In the genomic region with DNA sequence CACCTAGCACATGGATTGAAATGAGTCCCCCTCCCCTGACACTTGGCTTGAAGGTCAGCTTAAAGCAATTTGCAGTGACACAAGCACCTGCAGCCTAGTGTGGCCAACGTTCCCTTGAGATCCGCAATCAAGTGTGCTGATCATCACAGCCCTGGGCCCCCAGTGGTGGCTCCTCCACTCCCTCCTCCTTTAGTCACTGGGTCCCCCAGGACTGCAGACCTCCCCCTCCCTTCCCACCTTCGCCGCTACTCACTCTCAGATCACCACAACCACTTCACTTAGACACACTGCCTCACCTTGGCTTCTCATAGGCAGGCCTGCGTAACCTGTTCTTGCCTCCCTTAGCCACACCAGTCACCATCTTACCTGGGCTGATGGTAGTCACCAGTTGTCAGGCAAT, we compare ENCODE assay signal across 20 mouse cellular contexts. TPM values are rescaled to one million over a fixed set of nuclear protein-coding genes. Genes with fewer than 3 reads are reported as not detected.
DNase-seq lines count a peak whose midpoint lies in the region; ATAC-seq and TF ChIP-seq lines count a peak whose summit lies in the region.
"Had no signal": no experiment of that assay in that cellular context is flagged by ENCODE, and none has a peak within 500 bp of the region (broad histone marks: within the 10 kb centered on the region; RNA-seq: fewer than 3 reads in every experiment).

No protein-coding gene starts in this region.

- TF ChIP-seq CTCF in layer of hippocampus, adult 2 months (conservative IDR thresholded peaks at IDR 0.05) = no peak
- no peak for TF ChIP-seq CTCF in brain, embryonic 14.5 days (IDR thresholded peaks at IDR 0.05; ENCODE audit: borderline replicate concordance, extremely low read depth, insufficient read depth, insufficient read length)
- no peak for TF ChIP-seq CTCF in thymus, adult 2 months (IDR thresholded peaks at IDR 0.05; ENCODE audit: borderline replicate concordance, control insufficient read depth, extremely low read depth, insufficient read depth, low read length, poor library complexity)

- H3K4me3 ChIP-seq in layer of hippocampus, adult 2 months = no peak overlapping the region
- no peak overlapping the region for H3K4me3 ChIP-seq in hindbrain, embryonic 13.5 days
- H3K4me3 ChIP-seq in midbrain, embryonic 15.5 days = no peak overlapping the region
- H3K4me3 ChIP-seq in thymus, adult 2 months (ENCODE audit: control insufficient read depth, insufficient read depth, low read length) = no peak overlapping the region
- H3K4me3 ChIP-seq: heart, embryonic 12.5 days; kidney, embryonic 15.5 days; left cerebral cortex, adult 2 months; limb, embryonic 10.5 days; liver, embryonic 12.5 days had no signal

- TF ChIP-seq POLR2A in brain, embryonic 14.5 days (IDR thresholded peaks at IDR 0.05; ENCODE audit: borderline replicate concordance, extremely low read depth, insufficient read depth, insufficient read length, poor library complexity, severe bottlenecking) = no peak
- no peak for TF ChIP-seq POLR2A in thymus, adult 2 months (IDR thresholded peaks at IDR 0.05; ENCODE audit: control insufficient read depth, extremely low read depth, insufficient read depth, low read length, poor library complexity)

- peaks cover 29% of the 10 kb centered on the region for H3K4me1 ChIP-seq in hindbrain, embryonic 13.5 days (replicated peaks)
- peaks cover 4% of the 10 kb centered on the region; the same call in 1 of the 2 replicates for H3K4me1 ChIP-seq in midbrain, embryonic 15.5 days
- H3K4me1 ChIP-seq in thymus, adult 2 months (replicated peaks; ENCODE audit: control insufficient read depth, insufficient read depth, low read length) = peaks cover 3% of the 10 kb centered on the region

- H3K27ac ChIP-seq in layer of hippocampus, adult 2 months = peak overlapping the region; percentile 9; the same call in 1 of the 2 replicates
- H3K27ac ChIP-seq in hindbrain, embryonic 13.5 days = peak overlapping the region; percentile 78
- H3K27ac ChIP-seq in midbrain, embryonic 15.5 days = peak overlapping the region; percentile 35; the same call in 1 of the 2 replicates
- no peak overlapping the region for H3K27ac ChIP-seq in thymus, adult 2 months (ENCODE audit: control insufficient read depth, insufficient read depth, low read length)
- H3K27ac ChIP-seq: left cerebral cortex, adult 2 months; limb, embryonic 10.5 days; liver, embryonic 12.5 days; stomach, postnatal 0 days had no signal

- H3K27me3 ChIP-seq in hindbrain, embryonic 13.5 days = no peaks in the 10 kb centered on the region
- H3K27me3 ChIP-seq in midbrain, embryonic 15.5 days (replicated peaks) = no peaks in the 10 kb centered on the region
- H3K27me3 ChIP-seq in thymus, adult 2 months (ENCODE audit: control insufficient read depth, insufficient read depth, low read length) = no peaks in the 10 kb centered on the region
- H3K27me3 ChIP-seq: kidney, embryonic 15.5 days had no signal

- H3K36me3 ChIP-seq in hindbrain, embryonic 13.5 days = peaks cover 92% of the 10 kb centered on the region
- H3K36me3 ChIP-seq in midbrain, embryonic 15.5 days (replicated peaks) = peaks cover 50% of the 10 kb centered on the region
- peaks cover 38% of the 10 kb centered on the region for H3K36me3 ChIP-seq in thymus, adult 2 months (ENCODE audit: control insufficient read depth, insufficient read depth, low read length)

- WGBS in hindbrain, embryonic 13.5 days = 67% methylated on average over 5 of the region's 5 CpGs
- WGBS in midbrain, embryonic 15.5 days = 57% methylated on average over 5 of the region's 5 CpGs
- WGBS in thymus, adult 2 months = 86% methylated on average over 5 of the region's 5 CpGs

- no peak for DNase-seq in layer of hippocampus, adult 2 months (ENCODE audit: low spot score in 2 of 2)
- DNase-seq in layer of hippocampus, adult 9-11 months = no peak
- DNase-seq in brain, embryonic 14.5 days (ENCODE audit: low read depth) = peak; percentile 11
- no peak for DNase-seq in adrenal gland, postnatal 10 days
- DNase-seq in gastrocnemius, postnatal 4 days (ENCODE audit: low spot score in 2 of 2) = no peak
- DNase-seq in thymus, adult 2 months = no peak
- DNase-seq: gastrocnemius, postnatal 36 days; right cerebral cortex, postnatal 14 days; thymus, postnatal 25 days had no signal

- 0 out of 2 replicates have a peak overlapping the region, but pooled peaks have one; percentile 24 for H3K9ac ChIP-seq in hindbrain, embryonic 13.5 days
- no peak overlapping the region for H3K9ac ChIP-seq in midbrain, embryonic 15.5 days
- H3K9ac ChIP-seq: heart, embryonic 12.5 days; kidney, embryonic 15.5 days; liver, embryonic 12.5 days had no signal

- ATAC-seq in hindbrain, embryonic 13.5 days (ENCODE audit: low FRiP score) = no peak
- no peak for ATAC-seq in midbrain, embryonic 15.5 days (replicated peaks)
- ATAC-seq: intestine, embryonic 16.5 days; liver, embryonic 12.5 days had no signal

- no peak overlapping the region for H3K4me2 ChIP-seq in hindbrain, embryonic 13.5 days
- no peak overlapping the region for H3K4me2 ChIP-seq in midbrain, embryonic 15.5 days
- H3K4me2 ChIP-seq: heart, embryonic 12.5 days; kidney, embryonic 15.5 days; liver, embryonic 12.5 days had no signal

- H3K9me3 ChIP-seq in hindbrain, embryonic 13.5 days = no peaks in the 10 kb centered on the region
- no peaks in the 10 kb centered on the region for H3K9me3 ChIP-seq in midbrain, embryonic 15.5 days
- H3K9me3 ChIP-seq: heart, embryonic 12.5 days; kidney, embryonic 15.5 days; limb, embryonic 10.5 days; liver, embryonic 12.5 days had no signal

RNA-seq across cellular contexts. Expression of a gene that starts 8.4 kb away (rescaled TPM):
- 100 to 1,000 TPM; 144 to 149 TPM for total RNA-seq in layer of hippocampus, adult 2 months (2021)
- polyA plus RNA-seq in brain, embryonic 14.5 days (2012; rRNA removed) = 246 and 277 TPM in 2 replicates
- polyA plus RNA-seq in hindbrain, embryonic 13.5 days (2015; fragmentation: Nextera tagmentation; extraction: Ambion mirVana) = 327 and 333 TPM in 2 replicates
- 329 and 334 TPM in 2 replicates for polyA plus RNA-seq in midbrain, embryonic 15.5 days (2015; fragmentation: Nextera tagmentation; extraction: Ambion mirVana)
- total RNA-seq in adrenal gland, postnatal 10 days (2021) = 100 to 1,000 TPM in 1 of 2 experiments, 10 to 100 TPM in 1; 88.5 to 107 TPM
- 10 to 100 TPM; 56.1 to 61.5 TPM for total RNA-seq in gastrocnemius, postnatal 4 days (2021)
- 65.8 and 71.5 TPM in 2 replicates for polyA plus RNA-seq in thymus, adult 2 months (2012; rRNA removed)

RNA-seq across cellular contexts. Expression of a gene that starts 18.6 kb away (rescaled TPM):
- total RNA-seq in layer of hippocampus, adult 2 months (2021) = 1 to 10 TPM; 1.6 to 1.9 TPM
- 1.3 and 1.9 TPM in 2 replicates for polyA plus RNA-seq in brain, embryonic 14.5 days (2012; rRNA removed)
- 0.50 and 0.81 TPM in 2 replicates for polyA plus RNA-seq in hindbrain, embryonic 13.5 days (2015; fragmentation: Nextera tagmentation; extraction: Ambion mirVana)
- 1.1 TPM in 2 replicates for polyA plus RNA-seq in midbrain, embryonic 15.5 days (2015; fragmentation: Nextera tagmentation; extraction: Ambion mirVana)
- total RNA-seq in adrenal gland, postnatal 10 days (2021) = under 1 TPM; 0.24 to 0.51 TPM
- under 1 TPM; 0.39 TPM for total RNA-seq in gastrocnemius, postnatal 4 days (2021)
- 0.36 and 1.3 TPM in 2 replicates for polyA plus RNA-seq in thymus, adult 2 months (2012; rRNA removed)
- total RNA-seq: megakaryocyte, adult 5-6 weeks had no signal

RNA-seq across cellular contexts. Expression of a gene that starts 21.5 kb away (rescaled TPM):
- 1 to 10 TPM; 7.1 to 9.7 TPM for total RNA-seq in layer of hippocampus, adult 2 months (2021)
- polyA plus RNA-seq in brain, embryonic 14.5 days (2012; rRNA removed) = 2.0 and 2.3 TPM in 2 replicates
- polyA plus RNA-seq in hindbrain, embryonic 13.5 days (2015; fragmentation: Nextera tagmentation; extraction: Ambion mirVana) = 5.2 and 5.3 TPM in 2 replicates
- 8.3 and 9.7 TPM in 2 replicates for polyA plus RNA-seq in midbrain, embryonic 15.5 days (2015; fragmentation: Nextera tagmentation; extraction: Ambion mirVana)
- total RNA-seq in adrenal gland, postnatal 10 days (2021) = under 1 TPM; 0.39 to 0.45 TPM
- under 1 TPM in 1 of 2 experiments, not detected in 1; 0.60 TPM for total RNA-seq in gastrocnemius, postnatal 4 days (2021)
- 3.8 and 3.9 TPM in 2 replicates for polyA plus RNA-seq in thymus, adult 2 months (2012; rRNA removed)
- total RNA-seq: gastrocnemius, postnatal 36 days; heart, postnatal 25 days; megakaryocyte, adult 5-6 weeks had no signal

RNA-seq across cellular contexts. Expression of a gene that starts 22.4 kb away (rescaled TPM):
- total RNA-seq in layer of hippocampus, adult 2 months (2021) = 100 to 1,000 TPM; 302 to 329 TPM
- polyA plus RNA-seq in brain, embryonic 14.5 days (2012; rRNA removed) = 328 and 336 TPM in 2 replicates
- polyA plus RNA-seq in hindbrain, embryonic 13.5 days (2015; fragmentation: Nextera tagmentation; extraction: Ambion mirVana) = 21.1 and 22.8 TPM in 2 replicates
- 29.8 and 34.8 TPM in 2 replicates for polyA plus RNA-seq in midbrain, embryonic 15.5 days (2015; fragmentation: Nextera tagmentation; extraction: Ambion mirVana)
- 1 to 10 TPM; 4.2 to 8.3 TPM for total RNA-seq in adrenal gland, postnatal 10 days (2021)
- under 1 TPM; 0.54 to 0.65 TPM for total RNA-seq in gastrocnemius, postnatal 4 days (2021)
- 0.84 and 1.2 TPM in 2 replicates for polyA plus RNA-seq in thymus, adult 2 months (2012; rRNA removed)
- total RNA-seq: gastrocnemius, postnatal 36 days; megakaryocyte, adult 5-6 weeks had no signal

RNA-seq across cellular contexts. Expression of a gene that starts 24.8 kb away (rescaled TPM):
- 10 to 100 TPM; 20.5 to 22.7 TPM for total RNA-seq in layer of hippocampus, adult 2 months (2021)
- polyA plus RNA-seq in brain, embryonic 14.5 days (2012; rRNA removed) = 23.4 and 25.5 TPM in 2 replicates
- 37.5 and 40.3 TPM in 2 replicates for polyA plus RNA-seq in hindbrain, embryonic 13.5 days (2015; fragmentation: Nextera tagmentation; extraction: Ambion mirVana)
- 40.5 and 44.2 TPM in 2 replicates for polyA plus RNA-seq in midbrain, embryonic 15.5 days (2015; fragmentation: Nextera tagmentation; extraction: Ambion mirVana)
- total RNA-seq in adrenal gland, postnatal 10 days (2021) = 10 to 100 TPM; 23.7 to 27.5 TPM
- 10 to 100 TPM; 17.4 to 18.0 TPM for total RNA-seq in gastrocnemius, postnatal 4 days (2021)
- polyA plus RNA-seq in thymus, adult 2 months (2012; rRNA removed) = 22.4 and 27.7 TPM in 2 replicates
